Mouse (Mus musculus): ENCODE data around the gene Snph. TPM values are rescaled to one million over a fixed set of nuclear protein-coding genes. Genes with fewer than 3 reads are reported as not detected.

The Snph gene
- polyA plus RNA-seq (2015; fragmentation: Nextera tagmentation; extraction: Ambion mirVana) = 2.0 TPM in 2 replicates

- H3K4me1 ChIP-seq (replicated peaks) = peaks cover 7% of the 10 kb centered on the region; the same call in 1 of the 2 replicates
- 0 out of 2 replicates have a peak within 1 kb of the TSS, but pooled peaks have one; percentile 13 for H3K27ac ChIP-seq
- H3K4me3 ChIP-seq (replicated peaks) = peak within 1 kb of the TSS; percentile 74
- ATAC-seq = peak; percentile 88
- H3K27me3 ChIP-seq (replicated peaks) = peaks cover 5% of the 10 kb centered on the region; the same call in 1 of the 2 replicates
- peak within 1 kb of the TSS; percentile 99 for H3K4me2 ChIP-seq (replicated peaks)
- WGBS = under 1% methylated on average over 43 of the region's 47 CpGs
- H3K9me3 ChIP-seq = no peaks in the 10 kb centered on the region
- H3K36me3 ChIP-seq = no peaks in the 10 kb centered on the region
- peak within 1 kb of the TSS; percentile 62 for H3K9ac ChIP-seq
Observed at GRCm38 (mm10) chr2:151632159-151632814, at the start of gene Snph. Gene Snph, minus strand, starts transcription at chr2:151632593.

GRCm38 (mm10) chr2:151676234-151676633, 43.8 kb upstream of the Snph start:
- H3K36me3 ChIP-seq = no peaks in the 10 kb centered on the region
- 55% methylated on average over 2 of the region's 2 CpGs for WGBS
- H3K4me1 ChIP-seq (replicated peaks) = no peaks in the 10 kb centered on the region
- H3K9me3 ChIP-seq = no peaks in the 10 kb centered on the region
- no peak overlapping the region for H3K4me3 ChIP-seq (replicated peaks)
- no peak overlapping the region for H3K9ac ChIP-seq
- H3K4me2 ChIP-seq (replicated peaks) = no peak overlapping the region
- H3K27me3 ChIP-seq (replicated peaks) = no peaks in the 10 kb centered on the region
- no peak for ATAC-seq
- no peak overlapping the region for H3K27ac ChIP-seq

GRCm38 (mm10) chr2:151670968-151671329, 38.6 kb upstream of the Snph start:
- H3K4me3 ChIP-seq (replicated peaks) = no peak overlapping the region
- H3K9ac ChIP-seq = no peak overlapping the region
- H3K27me3 ChIP-seq (replicated peaks) = peaks cover 7% of the 10 kb centered on the region; the same call in 1 of the 2 replicates
- ATAC-seq = no peak; the same call in 1 of the 2 replicates
- 36% methylated on average over 1 of the region's 1 CpGs for WGBS
- H3K4me1 ChIP-seq (replicated peaks) = no peaks in the 10 kb centered on the region
- no peaks in the 10 kb centered on the region for H3K9me3 ChIP-seq
- H3K4me2 ChIP-seq (replicated peaks) = no peak overlapping the region
- no peak overlapping the region for H3K27ac ChIP-seq
- no peaks in the 10 kb centered on the region for H3K36me3 ChIP-seq

- H3K27ac ChIP-seq = no peak overlapping the region
- H3K27me3 ChIP-seq (replicated peaks) = peaks cover 7% of the 10 kb centered on the region; the same call in 1 of the 2 replicates
- ATAC-seq = peak; percentile 76
- 31% methylated on average over 48 of the region's 48 CpGs for WGBS
- no peaks in the 10 kb centered on the region for H3K36me3 ChIP-seq
- no peak overlapping the region for H3K4me3 ChIP-seq (replicated peaks)
- H3K4me2 ChIP-seq (replicated peaks) = peak overlapping the region; percentile 30
- H3K4me1 ChIP-seq (replicated peaks) = no peaks in the 10 kb centered on the region
- no peaks in the 10 kb centered on the region for H3K9me3 ChIP-seq
- no peak overlapping the region for H3K9ac ChIP-seq
Observed at GRCm38 (mm10) chr2:151670026-151670967, 37.9 kb upstream of the Snph start.

- WGBS = 73% methylated on average over 3 of the region's 3 CpGs
- H3K27me3 ChIP-seq (replicated peaks) = peaks cover 7% of the 10 kb centered on the region; the same call in 1 of the 2 replicates
- no peaks in the 10 kb centered on the region for H3K4me1 ChIP-seq (replicated peaks)
- H3K27ac ChIP-seq = no peak within 1 kb of the TSS
- H3K9ac ChIP-seq = no peak within 1 kb of the TSS
- ATAC-seq = no peak
- H3K4me3 ChIP-seq (replicated peaks) = no peak within 1 kb of the TSS
- H3K36me3 ChIP-seq = no peaks in the 10 kb centered on the region
- H3K9me3 ChIP-seq = no peaks in the 10 kb centered on the region
- no peak within 1 kb of the TSS for H3K4me2 ChIP-seq (replicated peaks)
Observed at GRCm38 (mm10) chr2:151668433-151668832, 36.0 kb upstream of the Snph start, which contains the start of gene Rad21l. Gene Rad21l, minus strand, starts transcription at chr2:151668533.

GRCm38 (mm10) chr2:151652053-151652452, 19.7 kb upstream of the Snph start:
- WGBS = 65% methylated on average over 1 of the region's 1 CpGs
- H3K9ac ChIP-seq = no peak overlapping the region

GRCm38 (mm10) chr2:151636015-151636402, 3.6 kb upstream of the Snph start:
- Histone ChIP-seq H3K27me3 (replicated peaks) (peaks cover 5% of the 10 kb centered on the region; the same call in 1 of the 2 replicates), H3K4me1 (replicated peaks) (peaks cover 7% of the 10 kb centered on the region; the same call in 1 of the 2 replicates), H3K4me2 (replicated peaks) (no peak overlapping the region), H3K36me3 (no peaks in the 10 kb centered on the region), H3K4me3 (replicated peaks) (no peak overlapping the region), H3K27ac (no peak overlapping the region), H3K9me3 (no peaks in the 10 kb centered on the region), H3K9ac (no peak overlapping the region)
- WGBS = 84% methylated on average over 2 of the region's 2 CpGs
- ATAC-seq = no peak

More at GRCm38 (mm10) chr2:151652053-151652452, 19.7 kb upstream of the Snph start:
- H3K27me3 ChIP-seq (replicated peaks) = no peaks in the 10 kb centered on the region
- H3K27ac ChIP-seq = no peak overlapping the region
- no peaks in the 10 kb centered on the region for H3K9me3 ChIP-seq
- H3K4me1 ChIP-seq (replicated peaks) = no peaks in the 10 kb centered on the region
- H3K4me2 ChIP-seq (replicated peaks) = no peak overlapping the region
- ATAC-seq = no peak
- H3K4me3 ChIP-seq (replicated peaks) = no peak overlapping the region
- no peaks in the 10 kb centered on the region for H3K36me3 ChIP-seq

- H3K9ac ChIP-seq = no peak overlapping the region
- H3K4me2 ChIP-seq (replicated peaks) = peak overlapping the region; percentile 17; the same call in 1 of the 2 replicates
- ATAC-seq = peak; percentile 42
Observed at GRCm38 (mm10) chr2:151635362-151636014, 3.1 kb upstream of the Snph start.

GRCm38 (mm10) chr2:151634903-151635302, 2.5 kb upstream of the Snph start:
- H3K4me1 ChIP-seq (replicated peaks) = peaks cover 7% of the 10 kb centered on the region; the same call in 1 of the 2 replicates
- no peak overlapping the region for H3K9ac ChIP-seq
- H3K27me3 ChIP-seq (replicated peaks) = peaks cover 5% of the 10 kb centered on the region; the same call in 1 of the 2 replicates
- no peak overlapping the region for H3K27ac ChIP-seq
- H3K36me3 ChIP-seq = no peaks in the 10 kb centered on the region
- WGBS = 25% methylated on average over 2 of the region's 2 CpGs
- ATAC-seq = no peak
- no peak overlapping the region for H3K4me3 ChIP-seq (replicated peaks)
- no peaks in the 10 kb centered on the region for H3K9me3 ChIP-seq
- H3K4me2 ChIP-seq (replicated peaks) = no peak overlapping the region

More at GRCm38 (mm10) chr2:151635362-151636014, 3.1 kb upstream of the Snph start:
- H3K4me3 ChIP-seq (replicated peaks) = no peak overlapping the region
- H3K27me3 ChIP-seq (replicated peaks) = peaks cover 5% of the 10 kb centered on the region; the same call in 1 of the 2 replicates
- no peaks in the 10 kb centered on the region for H3K9me3 ChIP-seq
- no peaks in the 10 kb centered on the region for H3K36me3 ChIP-seq
- 56% methylated on average over 9 of the region's 9 CpGs for WGBS
- H3K27ac ChIP-seq = no peak overlapping the region
- H3K4me1 ChIP-seq (replicated peaks) = peaks cover 7% of the 10 kb centered on the region; the same call in 1 of the 2 replicates

GRCm38 (mm10) chr2:151632982-151633381, 589 bp upstream of the Snph start:
- ATAC-seq = no peak
- Histone ChIP-seq H3K4me1 (replicated peaks) (peaks cover 7% of the 10 kb centered on the region; the same call in 1 of the 2 replicates), H3K4me3 (replicated peaks) (no peak overlapping the region), H3K9me3 (no peaks in the 10 kb centered on the region), H3K9ac (no peak overlapping the region), H3K36me3 (no peaks in the 10 kb centered on the region), H3K27me3 (replicated peaks) (peaks cover 5% of the 10 kb centered on the region; the same call in 1 of the 2 replicates), H3K4me2 (replicated peaks) (no peak overlapping the region), H3K27ac (no peak overlapping the region)
- 55% methylated on average over 5 of the region's 5 CpGs for WGBS

GRCm38 (mm10) chr2:151631406-151632158, 811 bp downstream of the Snph start:
- peaks cover 7% of the 10 kb centered on the region; the same call in 1 of the 2 replicates for H3K4me1 ChIP-seq (replicated peaks)
- peak overlapping the region; percentile 99 for H3K4me2 ChIP-seq (replicated peaks)
- peak overlapping the region; percentile 62 for H3K9ac ChIP-seq
- ATAC-seq = no peak; the same call in 1 of the 2 replicates
- no peaks in the 10 kb centered on the region for H3K9me3 ChIP-seq
- 0 out of 2 replicates have a peak overlapping the region, but pooled peaks have one; percentile 13 for H3K27ac ChIP-seq
- peak overlapping the region; percentile 74 for H3K4me3 ChIP-seq (replicated peaks)
- H3K27me3 ChIP-seq (replicated peaks) = peaks cover 5% of the 10 kb centered on the region; the same call in 1 of the 2 replicates
- 5% methylated on average over 22 of the region's 22 CpGs for WGBS
- no peaks in the 10 kb centered on the region for H3K36me3 ChIP-seq
